Mouse (Mus musculus) kidney, embryonic 15.5 days (tissue): Measurements from ENCODE around the gene 4930402F06Rik. TPM values are rescaled to one million over a fixed set of nuclear protein-coding genes. Genes with fewer than 3 reads are reported as not detected.

Experiments used
- polyA plus RNA-seq: library from polyadenylated mRNA; unstranded; fragments of >200 nt; fragmentation: Nextera tagmentation; extraction: Ambion mirVana; gene quantifications from 2 replicates; pipeline ENCODE4 v1.2.1, GENCODE M21; 2015

Gene 4930402F06Rik
- polyA plus RNA-seq, 1 experiment from 2014 or later, result not detected

Other genes with a start within 250 kb of the 4930402F06Rik start
- gene Rab14, start 196.1 kb downstream of the 4930402F06Rik start, polyA plus RNA-seq, result 342 and 349 TPM in 2 replicates
- 129 and 144 TPM in 2 replicates for gene Gsn, start 140.8 kb downstream of the 4930402F06Rik start, polyA plus RNA-seq
- 31.6 and 34.1 TPM in 2 replicates for gene Stom, start 60.2 kb downstream of the 4930402F06Rik start, polyA plus RNA-seq
- gene 4930568D16Rik, start 29.4 kb downstream of the 4930402F06Rik start, polyA plus RNA-seq, result not detected in 2 replicates
- gene Ggta1, start 66.1 kb upstream of the 4930402F06Rik start, polyA plus RNA-seq, result 20.5 and 22.3 TPM in 2 replicates
- gene Dab2ip, start 161.1 kb upstream of the 4930402F06Rik start, polyA plus RNA-seq, result 37.5 and 40.4 TPM in 2 replicates